ENCODE assay signal across 8 mouse cellular contexts in genomic region chr4:101356954-101357891, GRCm38 (mm10).
DNase-seq lines count a peak whose midpoint lies in the region; TF ChIP-seq lines count a peak whose summit lies in the region.

No protein-coding gene starts in this region.

- H3K4me1 ChIP-seq in ES-E14 (ENCODE audit: control insufficient read depth in 2 of 2, insufficient read depth in 2 of 2, low read length in 2 of 2, poor library complexity in 1 of 2): 0 out of 4 replicates have a peak, but pooled peaks cover 0 to 4% of the 10 kb centered on the region in 2 experiments

- peak overlapping the region; percentile 81 for H3K9ac ChIP-seq in ES-E14 (ENCODE audit: insufficient read depth, low read depth, low read length, poor library complexity, severe bottlenecking)

- H3K9me3 ChIP-seq in ES-E14 (ENCODE audit: control insufficient read depth, insufficient read depth, low read depth, low read length): no peaks in the 10 kb centered on the region

- no peaks in the 10 kb centered on the region for H3K36me3 ChIP-seq in ES-E14 (ENCODE audit: control insufficient read depth, insufficient read depth, low read length, poor library complexity, severe bottlenecking)

- H3K4me3 ChIP-seq in ES-E14 (ENCODE audit: insufficient read depth in 1 of 2, low read depth in 1 of 2, low read length in 2 of 2, poor library complexity in 1 of 2, severe bottlenecking in 1 of 2): peak overlapping the region; percentile 83 to 93

- intact Hi-C loops in heart, postnatal 10 days (cut with DNase I): loop anchor here (5.0 to 10.0 kb wide), 2 partner anchors 90 to 298 kb away; partner anchors contain the start of gene Jak1

- DNase-seq in ES-E14 (ENCODE audit: low read depth, low spot score): no peak
- DNase-seq in adrenal gland, postnatal 25 days: peak; percentile 12
- DNase-seq in fibroblast of lung, adult 2 months (ENCODE audit: low read depth): peak; percentile 49
- DNase-seq in heart, postnatal 10 days: peak; percentile 57 to 68
- peak; percentile 69 to 76 for DNase-seq in kidney, postnatal 25 days
- peak; percentile 66 for DNase-seq in lung, postnatal 10 days
- DNase-seq in ovary, postnatal 36 days (ENCODE audit: low spot score): peak; percentile 29
- no peak for DNase-seq in testis, postnatal 14 days (ENCODE audit: low spot score)

- in situ Hi-C loops in ES-E14 (cut with MboI; ENCODE audit: low sequenced_read_pairs in 2 of 2, unreplicated experiment in 2 of 2): no loop called here

- peak overlapping the region; percentile 75 for H3K27ac ChIP-seq in ES-E14 (ENCODE audit: insufficient read depth, low read depth, low read length, poor library complexity, severe bottlenecking)

TF ChIP-seq in ES-E14, 5 proteins besides CTCF, POLR2A, EP300 and RAD21:
- no peak for TF ChIP-seq ZC3H11A (IDR thresholded peaks at IDR 0.05; ENCODE audit: borderline replicate concordance, low read depth, low read length)
- TF ChIP-seq MAFK (IDR thresholded peaks at IDR 0.05; ENCODE audit: insufficient read depth, low read depth, low read length): no peak
- no peak for TF ChIP-seq CHD2 (IDR thresholded peaks at IDR 0.05; ENCODE audit: low read depth, low read length)
- TF ChIP-seq HCFC1 (IDR thresholded peaks at IDR 0.05; ENCODE audit: borderline replicate concordance, insufficient read depth, low read length): no peak; the same call in 1 of the 2 replicates
- TF ChIP-seq ZNF384 (IDR thresholded peaks at IDR 0.05; ENCODE audit: low read depth, low read length): no peak

Comparison
In these comparisons a context has a peak if more than half of its experiments do, and no peak if none do; other contexts are left out.
1. DNase-seq: peak in adrenal gland, postnatal 25 days (single experiment), fibroblast of lung, adult 2 months (single experiment), heart, postnatal 10 days (2 of 2), kidney, postnatal 25 days (2 of 2), lung, postnatal 10 days (single experiment) and ovary, postnatal 36 days (single experiment); none in ES-E14 (single experiment) and testis, postnatal 14 days (single experiment).